15 mouse cellular contexts compared by ENCODE assay signal in the genomic region with DNA sequence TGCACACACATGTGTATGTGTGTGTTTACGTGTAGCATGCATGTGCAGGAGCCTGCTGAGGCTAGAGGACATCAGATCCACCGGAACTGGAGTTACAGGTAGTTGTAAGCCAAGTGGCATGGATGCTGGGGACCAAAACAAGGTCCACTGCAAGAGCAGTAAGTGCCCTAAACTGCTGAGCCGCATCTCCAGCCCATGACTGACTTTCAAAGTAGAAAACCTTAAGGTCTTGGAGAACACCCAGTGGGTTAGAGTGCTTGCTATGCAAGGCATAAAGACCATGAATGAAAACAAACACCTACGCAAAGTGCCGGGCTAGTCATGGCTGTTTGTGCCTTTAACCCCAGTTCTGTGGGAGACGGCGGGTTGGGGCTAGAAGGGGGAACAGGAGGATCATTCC.
"Had no signal": no experiment of that assay in that cellular context is flagged by ENCODE, and none has a peak within 500 bp of the region (broad histone marks: within the 10 kb centered on the region; RNA-seq: fewer than 3 reads in every experiment).

No protein-coding gene starts in this region.

- DNase-seq: heart, postnatal 14 days; heart, postnatal 36 days; heart, postnatal 4 days; kidney, adult 11 months; kidney, adult 18-20 months; kidney, adult 2 months; kidney, adult 8-10 months; kidney, adult 9 months; kidney, postnatal 10 days; kidney, postnatal 14 days; kidney, postnatal 25 days; kidney, postnatal 36 days; kidney, postnatal 4 days; layer of hippocampus, adult 9-11 months; layer of hippocampus, postnatal 36 days had no signal
